Mouse (Mus musculus) hindbrain, postnatal 0 days (tissue): ENCODE data around the gene Gm10320. TPM values are rescaled to one million over a fixed set of nuclear protein-coding genes. Genes with fewer than 3 reads are reported as not detected.

ENCODE experiments used
- ATAC-seq: fragments of 200-750 bp; cut with Nextera tagmentation; 2 replicates; pipeline ENCODE4 v1.8.0; 2017; ENCODE audit warnings: mild to moderate bottlenecking, moderate TSS enrichment, moderate library complexity
- DNase-seq: peaks from one replicate; pipeline ENCODE4 v3.0.0-alpha.2; 2015; ENCODE audit warnings: low spot score
- H3K27ac ChIP-seq: fragments of 300-500 bp; sonication (generic); 2 replicates; pipeline ENCODE4 v1.5.1; 2014; ENCODE audit warnings: mild to moderate bottlenecking
- H3K27me3 ChIP-seq: fragments of 300-500 bp; sonication (generic); 2 replicates; pipeline ENCODE4 v1.6.1; 2014; ENCODE audit warnings: low read length, mixed read lengths; ENCODE audit not compliant: insufficient read depth
- H3K36me3 ChIP-seq: fragments of 300-500 bp; sonication (generic); 2 replicates; pipeline ENCODE4 v1.6.1; 2014; ENCODE audit warnings: low read length, mixed read lengths; ENCODE audit not compliant: insufficient read depth
- H3K4me1 ChIP-seq: fragments of 300-500 bp; sonication (generic); 2 replicates; pipeline ENCODE4 v1.6.1; 2014; ENCODE audit warnings: antibody characterized with exemption, low read length, mixed read lengths; ENCODE audit not compliant: insufficient read depth
- H3K4me2 ChIP-seq: fragments of 300-500 bp; sonication (generic); 2 replicates; pipeline ENCODE4 v1.6.1; 2014; ENCODE audit warnings: low read depth, mild to moderate bottlenecking, low read length, moderate library complexity, mixed read lengths
- H3K4me3 ChIP-seq: fragments of 300-500 bp; sonication (generic); 2 replicates; pipeline ENCODE4 v1.5.1; 2014; ENCODE audit warnings: low read length
- H3K9ac ChIP-seq: fragments of 300-500 bp; sonication (generic); replicated peaks from 2 replicates; pipeline ENCODE4 v1.6.1; 2014; ENCODE audit warnings: mild to moderate bottlenecking, low read length, moderate library complexity, mixed read lengths
- H3K9me3 ChIP-seq: fragments of 300-500 bp; sonication (generic); 2 replicates; pipeline ENCODE4 v1.6.1; 2016; ENCODE audit warnings: low read length, mixed read lengths
- CTCF ChIP-seq: IDR thresholded peaks from 2 replicates; pipeline ENCODE4 v1.5.1; 2016; ENCODE audit warnings: antibody characterized with exemption, control low read depth, low read depth
- WGBS: fragments of 180-500 bp; shearing (Covaris S2); extraction: QIAGEN DNeasy Blood & Tissue Kit; methylation state at CpG from one replicate; pipeline ENCODE4 v1.1.7; 2014; 5-methylcytosine and 5-hydroxymethylcytosine counted together
- polyA plus RNA-seq: library from polyadenylated mRNA; unstranded; fragments of >200 nt; fragmentation: Nextera tagmentation; extraction: Ambion mirVana; gene quantifications from 2 replicates; pipeline ENCODE4 v1.2.1, GENCODE M21; 2015
- total RNA-seq: library from RNA; depleted of rRNA; stranded (reverse); fragments of >200 nt; gene quantifications from 2 replicates; pipeline ENCODE4 v1.2.3, GENCODE M21; 2014

The Gm10320 gene
- total and polyA plus RNA-seq, 2 experiments from 2014 or later, result 0.52 to 0.74 TPM

- no peak overlapping the region for H3K27ac ChIP-seq
- H3K9ac ChIP-seq, result no peak overlapping the region; the same call in 1 of the 2 replicates
- 21% methylated on average over 9 of the region's 9 CpGs for WGBS
- peak; percentile 12 for DNase-seq
- TF ChIP-seq CTCF, result no peak
- H3K9me3 ChIP-seq, result peaks cover 5% of the 10 kb centered on the region
- no peaks in the 10 kb centered on the region; the same call in 1 of the 2 replicates for H3K27me3 ChIP-seq
- no peaks in the 10 kb centered on the region for H3K36me3 ChIP-seq
- peak overlapping the region; percentile 52 for H3K4me2 ChIP-seq
- peak; percentile 41; the same call in 1 of the 2 replicates for ATAC-seq
- H3K4me3 ChIP-seq, result no peak overlapping the region
- H3K4me1 ChIP-seq, result peaks cover 3% of the 10 kb centered on the region; the same call in 1 of the 2 replicates
Observed at GRCm38 (mm10) chr13:98533415-98533814, 41.6 kb upstream of the Gm10320 start.

- Histone ChIP-seq H3K4me2 (peak overlapping the region; percentile 52; the same call in 1 of the 2 replicates), H3K9ac (no peak overlapping the region), H3K9me3 (peaks cover 5% of the 10 kb centered on the region), H3K4me3 (no peak overlapping the region), H3K27ac (no peak overlapping the region), H3K27me3 (no peaks in the 10 kb centered on the region; the same call in 1 of the 2 replicates), H3K4me1 (peaks cover 3% of the 10 kb centered on the region; the same call in 1 of the 2 replicates), H3K36me3 (no peaks in the 10 kb centered on the region)
- TF ChIP-seq CTCF, result no peak
- DNase-seq, result no peak
- WGBS, result 53% methylated on average over 12 of the region's 12 CpGs
- no peak for ATAC-seq
Observed at GRCm38 (mm10) chr13:98532699-98533375, 41.0 kb upstream of the Gm10320 start.

- Histone ChIP-seq H3K27me3 (no peaks in the 10 kb centered on the region; the same call in 1 of the 2 replicates), H3K9ac (no peak overlapping the region), H3K4me3 (no peak overlapping the region), H3K9me3 (peaks cover 5% of the 10 kb centered on the region), H3K4me1 (peaks cover 3% of the 10 kb centered on the region; the same call in 1 of the 2 replicates), H3K36me3 (no peaks in the 10 kb centered on the region), H3K27ac (no peak overlapping the region), H3K4me2 (no peak overlapping the region)
- DNase-seq (no peak), ATAC-seq (no peak)
- TF ChIP-seq CTCF, result no peak
- 88% methylated on average over 9 of the region's 9 CpGs for WGBS
Observed at GRCm38 (mm10) chr13:98531976-98532375, 40.2 kb upstream of the Gm10320 start.

- no peak overlapping the region for H3K4me3 ChIP-seq
- H3K27ac ChIP-seq, result no peak overlapping the region
- DNase-seq, result no peak
- peaks cover 5% of the 10 kb centered on the region for H3K9me3 ChIP-seq
- no peaks in the 10 kb centered on the region for H3K36me3 ChIP-seq
- ATAC-seq, result no peak
- H3K4me1 ChIP-seq, result peaks cover 3% of the 10 kb centered on the region; the same call in 1 of the 2 replicates
- H3K9ac ChIP-seq, result no peak overlapping the region
- H3K4me2 ChIP-seq, result no peak overlapping the region
- H3K27me3 ChIP-seq, result no peaks in the 10 kb centered on the region; the same call in 1 of the 2 replicates
- 32% methylated on average over 3 of the region's 3 CpGs for WGBS
- no peak for TF ChIP-seq CTCF
Observed at GRCm38 (mm10) chr13:98531306-98531705, 39.5 kb upstream of the Gm10320 start.

GRCm38 (mm10) chr13:98523719-98524316 lies 32.0 kb upstream of the Gm10320 start:
- Histone ChIP-seq H3K27me3 (no peaks in the 10 kb centered on the region), H3K4me1 (no peaks in the 10 kb centered on the region), H3K36me3 (no peaks in the 10 kb centered on the region), H3K4me3 (no peak overlapping the region), H3K9ac (no peak overlapping the region), H3K4me2 (no peak overlapping the region), H3K27ac (no peak overlapping the region), H3K9me3 (peaks cover 5% of the 10 kb centered on the region; the same call in 1 of the 2 replicates)
- no peak for TF ChIP-seq CTCF
- DNase-seq, result no peak
- no peak for ATAC-seq
- 59% methylated on average over 6 of the region's 6 CpGs for WGBS

GRCm38 (mm10) chr13:98518341-98518740 lies 26.5 kb upstream of the Gm10320 start:
- Histone ChIP-seq H3K27me3 (no peaks in the 10 kb centered on the region), H3K4me3 (no peak overlapping the region), H3K4me1 (no peaks in the 10 kb centered on the region), H3K9ac (no peak overlapping the region), H3K4me2 (no peak overlapping the region), H3K27ac (no peak overlapping the region), H3K9me3 (peaks cover 5% of the 10 kb centered on the region; the same call in 1 of the 2 replicates), H3K36me3 (no peaks in the 10 kb centered on the region)
- TF ChIP-seq CTCF, result no peak
- DNase-seq, result no peak
- ATAC-seq, result no peak
- WGBS, result 25% methylated on average over 11 of the region's 11 CpGs
